Mouse (Mus musculus) liver, embryonic 14.5 days (tissue): ENCODE results near the gene Numb.

Experiments used
- CTCF ChIP-seq: IDR thresholded peaks from 2 replicates; pipeline ENCODE4 v1.5.1; 2016; ENCODE audit warnings: antibody characterized with exemption, low read depth, control low read depth
- EP300 ChIP-seq: IDR thresholded peaks from 2 replicates; pipeline ENCODE4 v1.6.1; 2016; ENCODE audit warnings: antibody characterized with exemption, low read depth

DNA sequence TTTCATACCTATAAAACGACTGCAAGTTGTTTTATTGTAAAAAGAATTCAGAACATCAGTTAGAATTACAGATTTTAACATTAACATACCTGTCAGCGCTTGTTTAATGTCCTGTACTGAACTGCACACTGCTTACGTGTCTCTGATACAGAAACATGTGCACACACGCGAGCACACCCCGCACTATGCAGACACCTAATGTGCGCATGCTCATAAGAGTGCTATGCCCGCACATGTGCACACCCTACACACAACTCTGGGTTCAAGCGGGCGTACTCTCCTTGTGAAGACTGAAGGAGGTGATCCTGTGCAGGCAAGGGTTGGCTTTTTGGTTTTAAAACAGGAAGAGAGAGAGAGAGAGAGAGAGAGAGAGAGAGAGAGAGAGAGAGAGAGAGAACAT, 157.2 kb downstream of the Numb start:
- no peak for TF ChIP-seq CTCF
- TF ChIP-seq EP300: no peak
